Mouse (Mus musculus) liver, postnatal 0 days (tissue): ENCODE measurements at regions not wholly inside any gene's neighbourhood (a gene's known extent, or its start where the extent isn't known, plus 50 kb on each side); places are given as distances from the start of the nearest gene placed in this dataset.
"Not testable (repeated sequence)": the region's sequence is repeated elsewhere in the genome, so short reads cannot be mapped to it uniquely, and the experiment has no call there.

Source experiments
- ATAC-seq: fragments of 200-750 bp; cut with Nextera tagmentation; 2 replicates; pipeline ENCODE4 v1.8.0; 2017; ENCODE audit warnings: mild to moderate bottlenecking, moderate library complexity
- DNase-seq: peaks from one replicate; pipeline ENCODE4 v3.0.0-alpha.2; 2016
- H3K27ac ChIP-seq: fragments of 300-500 bp; sonication (generic); 2 replicates; pipeline ENCODE4 v1.5.1; 2014; ENCODE audit warnings: antibody characterized with exemption, moderate library complexity, mild to moderate bottlenecking, low read depth
- H3K27me3 ChIP-seq: fragments of 300-500 bp; sonication (generic); 2 replicates; pipeline ENCODE4 v1.6.1; 2014; ENCODE audit warnings: low read length, control low read depth, mixed read lengths; ENCODE audit not compliant: insufficient read depth
- H3K36me3 ChIP-seq: fragments of 300-500 bp; sonication (generic); replicated peaks from 2 replicates; pipeline ENCODE4 v1.6.1; 2014; ENCODE audit warnings: mild to moderate bottlenecking, control low read depth, low read length, moderate library complexity, mixed read lengths; ENCODE audit not compliant: insufficient read depth
- H3K4me1 ChIP-seq: fragments of 300-500 bp; sonication (generic); 2 replicates; pipeline ENCODE4 v1.6.1; 2014; ENCODE audit warnings: antibody characterized with exemption, mild to moderate bottlenecking, control low read depth; ENCODE audit not compliant: insufficient read depth
- H3K4me2 ChIP-seq: fragments of 300-500 bp; sonication (generic); 2 replicates; pipeline ENCODE4 v1.6.1; 2014; ENCODE audit warnings: low read depth, mild to moderate bottlenecking, low read length, moderate library complexity, mixed read lengths
- H3K4me3 ChIP-seq: fragments of 300-500 bp; sonication (generic); 2 replicates; pipeline ENCODE4 v1.5.1; 2014; ENCODE audit warnings: low read depth, low read length
- H3K9ac ChIP-seq: fragments of 300-500 bp; sonication (generic); replicated peaks from 2 replicates; pipeline ENCODE4 v1.6.1; 2014; ENCODE audit warnings: mild to moderate bottlenecking, moderate library complexity
- H3K9me3 ChIP-seq: fragments of 300-500 bp; sonication (generic); 2 replicates; pipeline ENCODE4 v1.6.1; 2016; ENCODE audit warnings: mild to moderate bottlenecking, control low read depth, low read length, mixed read lengths
- CTCF ChIP-seq: sonication (generic); IDR thresholded peaks from 2 replicates; pipeline ENCODE4 v1.5.1; 2016; ENCODE audit warnings: antibody characterized with exemption, low read depth
- EP300 ChIP-seq: IDR thresholded peaks from 2 replicates; pipeline ENCODE4 v1.6.1; 2016; ENCODE audit warnings: antibody characterized with exemption, low read depth, mild to moderate bottlenecking
- WGBS: fragments of 180-500 bp; shearing (Covaris S2); extraction: QIAGEN DNeasy Blood & Tissue Kit; methylation state at CpG from one replicate; pipeline ENCODE4 v1.1.7; 2014; ENCODE audit not compliant: insufficient replicate concordance; 5-methylcytosine and 5-hydroxymethylcytosine counted together

DNA sequence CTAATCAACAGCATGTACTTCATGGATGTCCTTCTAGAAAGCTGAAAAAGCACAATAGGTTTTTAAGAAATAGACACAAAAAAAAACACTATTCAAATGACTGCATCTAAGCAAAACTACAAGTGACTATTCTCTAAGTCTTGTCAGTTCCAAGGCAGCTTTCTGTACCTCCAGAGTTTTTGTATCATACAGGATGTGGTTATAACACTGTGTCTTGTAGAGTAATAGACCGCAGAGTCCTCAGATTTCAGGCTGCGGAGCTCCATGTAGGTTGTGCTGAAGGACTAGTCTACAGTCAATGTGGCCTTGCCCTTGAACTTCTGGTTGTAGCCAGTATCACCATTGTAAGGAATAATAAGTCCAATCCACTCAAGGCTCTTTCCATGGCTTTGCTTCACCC, 1137.7 kb upstream of the Zfp386 start:
- H3K9me3 ChIP-seq, H3K36me3 ChIP-seq, H3K4me1 ChIP-seq, DNase-seq, H3K27me3 ChIP-seq, ATAC-seq, H3K4me2 ChIP-seq, H3K27ac ChIP-seq, H3K9ac ChIP-seq, H3K4me3 ChIP-seq: not testable (repeated sequence)
- 65% methylated on average over 2 of the region's 2 CpGs for WGBS

GRCm38 (mm10) chr12:114914406-114914805, 1133.1 kb upstream of the Zfp386 start:
- H3K9ac ChIP-seq, ATAC-seq, H3K27me3 ChIP-seq, H3K4me2 ChIP-seq, H3K4me3 ChIP-seq, H3K27ac ChIP-seq, H3K36me3 ChIP-seq, H3K9me3 ChIP-seq, H3K4me1 ChIP-seq, DNase-seq: not testable (repeated sequence)

GRCm38 (mm10) chr12:114927691-114928090, 1119.8 kb upstream of the Zfp386 start:
- TF ChIP-seq CTCF = peak; percentile 21
- no peak for TF ChIP-seq EP300
- Histone ChIP-seq H3K4me2 (no peak overlapping the region), H3K4me3 (no peak overlapping the region), H3K9me3 (0 out of 2 replicates have a peak, but pooled peaks cover 4% of the 10 kb centered on the region), H3K36me3 (no peaks in the 10 kb centered on the region), H3K4me1 (no peaks in the 10 kb centered on the region), H3K9ac (no peak overlapping the region), H3K27me3 (no peaks in the 10 kb centered on the region), H3K27ac (no peak overlapping the region)
- whole genome bisulfite sequencing = 60% methylated on average over 3 of the region's 3 CpGs
- no peak for ATAC-seq
- DNase-seq = no peak

DNA sequence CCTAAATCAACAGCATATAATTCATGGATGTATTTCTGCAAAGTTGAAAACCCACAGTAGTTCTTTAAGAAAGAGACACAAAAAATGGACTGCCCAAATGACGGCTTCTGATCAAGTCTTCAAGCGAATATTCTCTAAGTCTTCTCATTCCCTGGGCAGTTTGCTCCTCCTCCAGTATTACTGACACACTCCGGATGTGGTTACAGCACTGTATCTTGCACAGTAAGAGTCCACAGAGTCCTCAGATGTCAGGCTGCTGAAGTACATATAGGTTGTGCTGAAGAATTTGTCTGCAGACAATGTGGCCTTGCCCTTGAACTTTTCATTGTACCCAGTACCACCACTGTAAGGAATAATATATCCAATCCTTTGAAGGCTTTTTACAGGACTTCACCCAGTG, 1115.4 kb upstream of the Zfp386 start:
- DNase-seq (no peak), ATAC-seq (peak; percentile 49)
- H3K4me3 ChIP-seq = no peak overlapping the region
- no peaks in the 10 kb centered on the region for H3K36me3 ChIP-seq
- whole genome bisulfite sequencing = 69% methylated on average over 3 of the region's 3 CpGs
- no peaks in the 10 kb centered on the region for H3K9me3 ChIP-seq
- no peaks in the 10 kb centered on the region for H3K27me3 ChIP-seq
- no peak overlapping the region for H3K27ac ChIP-seq
- no peak overlapping the region for H3K9ac ChIP-seq
- no peaks in the 10 kb centered on the region for H3K4me1 ChIP-seq
- TF ChIP-seq CTCF (no peak), EP300 (no peak)
- H3K4me2 ChIP-seq = no peak overlapping the region

DNA sequence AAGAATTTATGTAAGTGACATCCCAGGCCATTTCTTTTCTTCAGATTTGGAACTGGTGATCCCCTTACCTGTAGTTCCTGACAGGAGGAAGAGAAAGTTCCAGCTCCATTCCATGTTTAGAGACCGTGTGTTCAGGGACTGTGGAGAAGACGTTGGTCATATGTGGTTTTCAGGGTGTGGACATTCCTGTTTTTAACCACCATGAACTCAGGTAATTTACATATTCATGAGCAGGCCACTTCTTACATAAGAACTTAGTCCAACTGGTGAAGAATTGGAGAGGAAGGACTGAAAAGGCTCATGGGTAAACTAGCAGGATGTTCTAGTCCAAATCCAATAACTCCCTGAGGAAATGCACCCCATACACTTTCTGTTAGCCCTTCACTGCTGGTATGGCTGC, 1114.9 kb upstream of the Zfp386 start:
- Histone ChIP-seq H3K4me3 (no peak overlapping the region), H3K36me3 (no peaks in the 10 kb centered on the region), H3K9ac (no peak overlapping the region), H3K27ac (no peak overlapping the region), H3K9me3 (no peaks in the 10 kb centered on the region), H3K4me1 (no peaks in the 10 kb centered on the region), H3K27me3 (no peaks in the 10 kb centered on the region), H3K4me2 (no peak overlapping the region)
- no peak for TF ChIP-seq EP300
- TF ChIP-seq CTCF = no peak
- no peak for DNase-seq
- 54% methylated on average over 2 of the region's 2 CpGs for WGBS
- peak; percentile 47; the same call in 1 of the 2 replicates for ATAC-seq

- not testable (repeated sequence) for H3K27ac ChIP-seq, H3K4me1 ChIP-seq, DNase-seq, H3K4me2 ChIP-seq, H3K4me3 ChIP-seq, H3K9ac ChIP-seq, H3K27me3 ChIP-seq, ATAC-seq, H3K9me3 ChIP-seq, H3K36me3 ChIP-seq
Observed at GRCm38 (mm10) chr12:114936865-114937264, 1110.7 kb upstream of the Zfp386 start.

DNA sequence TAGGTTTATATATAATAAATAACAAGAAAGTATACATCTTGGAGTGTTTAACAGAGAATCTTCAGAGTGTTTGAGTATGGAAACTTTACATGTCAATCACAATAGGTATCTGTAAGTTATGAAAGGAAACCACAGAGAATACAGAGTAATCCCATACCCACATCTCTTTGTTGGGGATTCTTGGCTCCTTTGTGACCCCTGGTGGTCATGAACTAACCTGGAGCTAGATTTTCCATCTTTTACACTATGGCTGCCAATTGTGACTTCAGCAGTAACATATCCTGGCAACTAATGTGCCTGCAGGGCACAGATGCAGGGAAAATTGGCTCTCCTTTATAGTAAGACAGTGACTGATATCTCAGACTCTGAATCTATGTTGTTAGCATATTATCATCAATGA, 1107.9 kb upstream of the Zfp386 start:
- Histone ChIP-seq H3K36me3 (no peaks in the 10 kb centered on the region), H3K27me3 (no peaks in the 10 kb centered on the region), H3K9me3 (no peaks in the 10 kb centered on the region), H3K4me2 (no peak overlapping the region), H3K9ac (no peak overlapping the region), H3K27ac (no peak overlapping the region), H3K4me3 (no peak overlapping the region), H3K4me1 (no peaks in the 10 kb centered on the region)
- no peak for TF ChIP-seq EP300
- peak; percentile 37 for TF ChIP-seq CTCF
- ATAC-seq (no peak), DNase-seq (no peak)
